In the genomic region with DNA sequence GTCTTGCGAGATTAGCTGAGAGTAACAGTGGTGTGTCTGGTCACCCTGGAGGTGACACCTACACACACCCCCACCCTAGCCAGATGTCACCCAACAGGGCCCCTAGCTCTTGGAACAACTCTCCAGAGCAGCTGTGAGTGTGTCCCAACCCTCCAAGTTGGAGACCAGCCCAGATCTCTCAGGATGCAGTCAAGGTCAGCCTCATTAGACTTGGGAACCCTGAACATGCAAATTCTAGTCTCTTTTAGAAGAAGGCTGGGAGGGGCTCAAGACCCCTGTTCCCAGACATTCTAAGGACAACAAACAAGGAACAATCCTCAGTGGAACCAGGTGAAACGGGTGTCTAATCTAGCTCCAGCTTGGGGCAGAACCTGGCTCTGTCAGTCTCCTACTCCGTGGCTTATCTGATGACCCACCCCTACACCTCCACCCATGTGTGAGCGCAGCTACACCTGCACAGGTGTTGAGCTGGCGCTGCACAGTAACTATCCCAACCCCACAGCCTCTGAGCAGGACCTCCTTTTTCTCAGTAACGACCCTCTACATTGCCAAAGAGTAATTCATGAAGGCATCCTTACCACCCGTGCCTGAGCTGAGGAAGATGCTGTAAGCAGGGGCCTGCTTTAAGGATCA, we compare ENCODE assay signal across 8 mouse cellular contexts. TPM values are rescaled to one million over a fixed set of nuclear protein-coding genes. Genes with fewer than 3 reads are reported as not detected.
DNase-seq lines count a peak whose midpoint lies in the region; ATAC-seq and TF ChIP-seq lines count a peak whose summit lies in the region.
"Had no signal": no experiment of that assay in that cellular context is flagged by ENCODE, and none has a peak within 500 bp of the region (broad histone marks: within the 10 kb centered on the region; RNA-seq: fewer than 3 reads in every experiment).

No protein-coding gene starts in this region.

- H3K36me3 ChIP-seq in midbrain, embryonic 10.5 days = no peaks in the 10 kb centered on the region
- H3K36me3 ChIP-seq in midbrain, embryonic 11.5 days (ENCODE audit: control insufficient read depth, insufficient read depth, low read length) = no peaks in the 10 kb centered on the region
- no peaks in the 10 kb centered on the region for H3K36me3 ChIP-seq in heart, embryonic 10.5 days
- no peaks in the 10 kb centered on the region for H3K36me3 ChIP-seq in kidney, postnatal 0 days (ENCODE audit: insufficient read depth, low read length)
- no peaks in the 10 kb centered on the region for H3K36me3 ChIP-seq in stomach, embryonic 16.5 days (ENCODE audit: control insufficient read depth, insufficient read depth, low read length)
- H3K36me3 ChIP-seq: midbrain, embryonic 12.5 days had no signal

- no peak for ATAC-seq in midbrain, embryonic 11.5 days (ENCODE audit: low FRiP score)
- no peak for ATAC-seq in kidney, postnatal 0 days (replicated peaks; ENCODE audit: low FRiP score, low read depth)
- peak; percentile 87 for ATAC-seq in stomach, embryonic 16.5 days (ENCODE audit: insufficient read depth, low FRiP score)

- no peak overlapping the region for H3K9ac ChIP-seq in midbrain, embryonic 11.5 days (ENCODE audit: low read length)
- 0 out of 2 replicates have a peak overlapping the region, but pooled peaks have one; percentile 4 for H3K9ac ChIP-seq in kidney, postnatal 0 days (ENCODE audit: low read depth, low read length)
- peak overlapping the region; percentile 52; the same call in 1 of the 2 replicates for H3K9ac ChIP-seq in stomach, embryonic 16.5 days (ENCODE audit: low read length)
- H3K9ac ChIP-seq: midbrain, embryonic 12.5 days had no signal

- H3K4me3 ChIP-seq in midbrain, embryonic 10.5 days = no peak overlapping the region
- no peak overlapping the region for H3K4me3 ChIP-seq in midbrain, embryonic 11.5 days (ENCODE audit: low read depth, low read length)
- H3K4me3 ChIP-seq in heart, embryonic 10.5 days = no peak overlapping the region
- H3K4me3 ChIP-seq in kidney, postnatal 0 days (replicated peaks; ENCODE audit: low read depth, low read length) = no peak overlapping the region
- H3K4me3 ChIP-seq in stomach, embryonic 16.5 days (replicated peaks; ENCODE audit: low read length) = no peak overlapping the region
- H3K4me3 ChIP-seq: midbrain, embryonic 12.5 days had no signal

- no peaks in the 10 kb centered on the region for H3K9me3 ChIP-seq in midbrain, embryonic 10.5 days (replicated peaks)
- no peaks in the 10 kb centered on the region for H3K9me3 ChIP-seq in midbrain, embryonic 11.5 days (ENCODE audit: control insufficient read depth, low read length)
- no peaks in the 10 kb centered on the region for H3K9me3 ChIP-seq in heart, embryonic 10.5 days
- H3K9me3 ChIP-seq in kidney, postnatal 0 days (replicated peaks; ENCODE audit: low read length) = no peaks in the 10 kb centered on the region
- no peaks in the 10 kb centered on the region for H3K9me3 ChIP-seq in stomach, embryonic 16.5 days (replicated peaks; ENCODE audit: control insufficient read depth, low read length)
- H3K9me3 ChIP-seq: midbrain, embryonic 12.5 days had no signal

- TF ChIP-seq CTCF in kidney, postnatal 0 days (IDR thresholded peaks at IDR 0.05; ENCODE audit: low read depth) = no peak

- WGBS in midbrain, embryonic 10.5 days = 83% methylated on average over 7 of the region's 7 CpGs
- 80% methylated on average over 7 of the region's 7 CpGs for WGBS in midbrain, embryonic 11.5 days
- 75% methylated on average over 7 of the region's 7 CpGs for WGBS in heart, embryonic 10.5 days
- 66% methylated on average over 7 of the region's 7 CpGs for WGBS in kidney, postnatal 0 days
- WGBS in stomach, embryonic 16.5 days = 61% methylated on average over 7 of the region's 7 CpGs

- H3K27ac ChIP-seq in midbrain, embryonic 10.5 days (replicated peaks) = peak overlapping the region; percentile 39; the same call in 1 of the 2 replicates
- H3K27ac ChIP-seq in midbrain, embryonic 11.5 days (ENCODE audit: low read depth, low read length) = no peak overlapping the region
- peak overlapping the region; percentile 59; the same call in 1 of the 2 replicates for H3K27ac ChIP-seq in heart, embryonic 10.5 days
- peak overlapping the region; percentile 78 for H3K27ac ChIP-seq in kidney, postnatal 0 days
- peak overlapping the region; percentile 94 for H3K27ac ChIP-seq in stomach, embryonic 16.5 days (ENCODE audit: low read length)
- H3K27ac ChIP-seq: midbrain, embryonic 12.5 days had no signal

- no peaks in the 10 kb centered on the region for H3K27me3 ChIP-seq in midbrain, embryonic 10.5 days (ENCODE audit: low read depth, poor library complexity, severe bottlenecking)
- no peaks in the 10 kb centered on the region for H3K27me3 ChIP-seq in midbrain, embryonic 11.5 days (ENCODE audit: control insufficient read depth, insufficient read depth, low read length)
- 0 out of 2 replicates have a peak, but pooled peaks cover 4% of the 10 kb centered on the region for H3K27me3 ChIP-seq in heart, embryonic 10.5 days (ENCODE audit: insufficient read depth, poor library complexity, severe bottlenecking)
- no peaks in the 10 kb centered on the region for H3K27me3 ChIP-seq in kidney, postnatal 0 days (ENCODE audit: insufficient read depth, low read length)
- H3K27me3 ChIP-seq in stomach, embryonic 16.5 days (ENCODE audit: control insufficient read depth, insufficient read depth, low read length) = no peaks in the 10 kb centered on the region
- H3K27me3 ChIP-seq: midbrain, embryonic 12.5 days had no signal

- no peaks in the 10 kb centered on the region for H3K4me1 ChIP-seq in midbrain, embryonic 10.5 days
- no peaks in the 10 kb centered on the region for H3K4me1 ChIP-seq in midbrain, embryonic 11.5 days (ENCODE audit: control insufficient read depth, insufficient read depth, low read length)
- peaks cover 26% of the 10 kb centered on the region for H3K4me1 ChIP-seq in heart, embryonic 10.5 days
- peaks cover 14% of the 10 kb centered on the region for H3K4me1 ChIP-seq in kidney, postnatal 0 days (replicated peaks; ENCODE audit: insufficient read depth, low read length)
- H3K4me1 ChIP-seq in stomach, embryonic 16.5 days (ENCODE audit: control insufficient read depth, insufficient read depth, low read length) = peaks cover 19% of the 10 kb centered on the region
- H3K4me1 ChIP-seq: midbrain, embryonic 12.5 days had no signal

- H3K4me2 ChIP-seq in midbrain, embryonic 11.5 days = no peak overlapping the region
- no peak overlapping the region for H3K4me2 ChIP-seq in kidney, postnatal 0 days (ENCODE audit: low read length)
- no peak overlapping the region; the same call in 1 of the 2 replicates for H3K4me2 ChIP-seq in stomach, embryonic 16.5 days (ENCODE audit: low read depth, low read length)
- H3K4me2 ChIP-seq: midbrain, embryonic 12.5 days had no signal

- DNase-seq in midbrain, embryonic 10.5 days (ENCODE audit: low spot score) = no peak
- DNase-seq in midbrain, embryonic 11.5 days (ENCODE audit: low spot score, missing footprints) = no peak
- DNase-seq in heart, embryonic 10.5 days (ENCODE audit: low spot score) = no peak
- no peak for DNase-seq in kidney, postnatal 0 days (ENCODE audit: low spot score)
- DNase-seq in cerebellum, adult 18-20 months = no peak
- no peak for DNase-seq in layer of hippocampus, adult 18-20 months (ENCODE audit: low spot score in 2 of 2)

RNA-seq across cellular contexts. Expression of gene Herpud1, which starts 23.5 kb away (rescaled TPM):
- polyA plus RNA-seq in midbrain, embryonic 10.5 days (2016; fragmentation: Nextera tagmentation; extraction: Ambion mirVana) = 56.2 and 57.7 TPM in 2 replicates
- 56.8 and 60.4 TPM in 2 replicates for polyA plus RNA-seq in midbrain, embryonic 11.5 days (2014; fragmentation: Nextera tagmentation; extraction: Ambion mirVana)
- 75.5 and 90.8 TPM in 2 replicates for polyA plus RNA-seq in heart, embryonic 10.5 days (2016; fragmentation: Nextera tagmentation; extraction: Ambion mirVana)
- 95.8 and 100 TPM in 2 replicates for polyA plus RNA-seq in kidney, postnatal 0 days (2015; fragmentation: Nextera tagmentation; extraction: Ambion mirVana)
- 167 and 182 TPM in 2 replicates for polyA plus RNA-seq in stomach, embryonic 16.5 days (2015; fragmentation: Nextera tagmentation; extraction: Ambion mirVana)
- total RNA-seq in layer of hippocampus, adult 18-20 months (2021) = 10 to 100 TPM; 66.6 to 76.8 TPM

RNA-seq across cellular contexts. Expression of gene Slc12a3, which starts 33.7 kb away (rescaled TPM):
- not detected in 2 replicates for polyA plus RNA-seq in midbrain, embryonic 10.5 days (2016; fragmentation: Nextera tagmentation; extraction: Ambion mirVana)
- not detected in 2 replicates for polyA plus RNA-seq in midbrain, embryonic 11.5 days (2014; fragmentation: Nextera tagmentation; extraction: Ambion mirVana)
- polyA plus RNA-seq in heart, embryonic 10.5 days (2016; fragmentation: Nextera tagmentation; extraction: Ambion mirVana) = 0.06 TPM in 1 of 2 replicates, not detected in the other
- 44.6 and 45.6 TPM in 2 replicates for polyA plus RNA-seq in kidney, postnatal 0 days (2015; fragmentation: Nextera tagmentation; extraction: Ambion mirVana)
- polyA plus RNA-seq in stomach, embryonic 16.5 days (2015; fragmentation: Nextera tagmentation; extraction: Ambion mirVana) = 0.09 TPM in 1 of 2 replicates, not detected in the other
- total RNA-seq in layer of hippocampus, adult 18-20 months (2021) = under 1 TPM; 0.25 to 0.46 TPM
- polyA plus RNA-seq: midbrain, embryonic 12.5 days had no signal

Comparison
In these comparisons a context has a peak if more than half of its experiments do, and no peak if none do; other contexts are left out.
1. RNA of gene Slc12a3, which starts 33.7 kb away (polyA plus RNA-seq): 44.6 to 45.6 TPM in kidney, postnatal 0 days; 0.09 TPM in stomach, embryonic 16.5 days, 0.06 TPM in heart, embryonic 10.5 days, not detected in midbrain, embryonic 10.5 days and not detected in midbrain, embryonic 11.5 days; every median in the first group is over 10 times any median in the second.